Mouse (Mus musculus): ENCODE data around the gene E130308A19Rik. TPM values are rescaled to one million over a fixed set of nuclear protein-coding genes. Genes with fewer than 3 reads are reported as not detected.

E130308A19Rik gene
- polyA plus RNA-seq, 1 experiment, result 5.4 TPM

GRCm38 (mm10) chr4:59682491-59682890 is 56.5 kb downstream of the E130308A19Rik start:
- no peak for DNase-seq (ENCODE audit: low spot score)

GRCm38 (mm10) chr4:59682950-59683349 is 56.9 kb downstream of the E130308A19Rik start:
- DNase-seq (ENCODE audit: low spot score), result no peak

DNA sequence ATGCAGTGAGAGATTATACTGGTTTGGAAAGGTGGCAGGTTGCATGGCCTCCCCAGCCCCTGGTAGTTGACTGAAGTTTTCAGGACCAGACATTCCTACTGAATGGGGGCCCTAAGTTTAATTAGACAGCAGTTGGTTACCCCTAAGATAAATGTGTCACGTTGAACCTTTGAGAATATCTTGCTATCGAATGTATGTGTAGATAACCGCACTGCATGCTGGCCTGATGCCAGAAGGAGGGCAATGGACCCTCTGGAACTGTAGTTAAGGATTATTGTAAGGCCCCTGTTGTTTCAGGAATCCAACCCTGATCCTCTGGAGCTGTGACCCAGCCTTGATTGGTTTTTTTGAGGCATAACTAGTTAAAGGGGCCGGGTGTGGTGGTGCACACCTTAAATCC is 58.3 kb downstream of the E130308A19Rik start:
- no peak for DNase-seq (ENCODE audit: low spot score)

GRCm38 (mm10) chr4:59686716-59687115 is 60.7 kb downstream of the E130308A19Rik start:
- DNase-seq (ENCODE audit: low spot score), result no peak

GRCm38 (mm10) chr4:59689055-59689454 is 63.0 kb downstream of the E130308A19Rik start:
- no peak for DNase-seq (ENCODE audit: low spot score)

GRCm38 (mm10) chr4:59690145-59690544 is 64.1 kb downstream of the E130308A19Rik start:
- DNase-seq (ENCODE audit: low spot score), result no peak

DNA sequence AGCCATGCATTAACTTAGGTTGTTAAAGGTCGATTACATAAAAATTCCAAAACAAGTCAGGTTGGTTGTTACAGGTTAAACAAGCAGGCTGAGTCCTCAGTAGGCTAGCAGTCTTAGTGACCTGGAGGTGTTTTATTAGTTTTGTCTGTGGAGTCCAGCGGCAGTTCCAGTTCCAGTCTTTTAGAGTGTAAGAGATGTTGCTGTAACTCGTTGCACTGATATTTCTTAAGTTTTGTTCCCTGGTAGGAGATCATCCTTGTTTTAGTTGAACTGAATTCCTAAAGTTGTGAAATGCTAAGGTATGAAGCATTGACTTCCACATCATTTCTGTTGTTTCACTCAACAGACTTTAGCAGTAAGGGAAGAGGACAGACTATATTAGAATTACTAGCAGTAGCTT is 70.8 kb downstream of the E130308A19Rik start:
- DNase-seq (ENCODE audit: low spot score), result no peak

- DNase-seq (ENCODE audit: low spot score), result no peak
Observed at GRCm38 (mm10) chr4:59697869-59698268, 71.9 kb downstream of the E130308A19Rik start.

- DNase-seq (ENCODE audit: low spot score), result no peak
Observed at GRCm38 (mm10) chr4:59699014-59699792, 73.2 kb downstream of the E130308A19Rik start.

GRCm38 (mm10) chr4:59709321-59709720 is 83.3 kb downstream of the E130308A19Rik start:
- DNase-seq (ENCODE audit: low spot score), result no peak

DNA sequence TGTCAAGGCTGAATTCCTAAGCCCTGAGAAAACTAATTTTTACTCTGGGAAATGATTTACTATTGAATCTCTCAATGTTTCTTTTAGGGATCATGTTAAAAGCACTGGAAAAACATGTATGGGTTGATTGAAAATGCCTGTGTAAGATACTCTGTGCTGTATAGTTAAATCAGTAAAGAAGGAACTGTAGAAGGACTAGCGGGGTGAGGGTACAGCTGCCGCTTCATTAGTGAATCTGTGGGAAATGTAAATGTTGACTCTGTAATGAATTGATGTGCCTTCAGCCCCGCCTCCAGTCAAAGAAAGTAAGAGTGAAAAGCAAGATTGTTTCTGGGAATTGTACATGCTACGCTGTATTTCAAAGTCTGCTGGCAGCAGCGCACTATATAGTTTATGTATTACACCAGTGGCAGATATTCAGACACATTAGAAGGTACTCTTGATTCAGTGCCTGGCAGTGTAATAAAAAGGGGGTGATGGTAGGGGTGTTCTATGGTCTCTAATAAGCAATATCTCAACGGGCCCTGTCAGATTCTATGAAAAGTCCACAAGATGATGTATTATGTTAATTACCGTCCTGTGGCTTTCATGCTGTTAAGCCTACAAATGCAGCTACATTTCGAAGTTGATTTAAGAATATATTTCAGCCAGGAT is 84.9 kb downstream of the E130308A19Rik start:
- DNase-seq (ENCODE audit: low spot score), result no peak

DNA sequence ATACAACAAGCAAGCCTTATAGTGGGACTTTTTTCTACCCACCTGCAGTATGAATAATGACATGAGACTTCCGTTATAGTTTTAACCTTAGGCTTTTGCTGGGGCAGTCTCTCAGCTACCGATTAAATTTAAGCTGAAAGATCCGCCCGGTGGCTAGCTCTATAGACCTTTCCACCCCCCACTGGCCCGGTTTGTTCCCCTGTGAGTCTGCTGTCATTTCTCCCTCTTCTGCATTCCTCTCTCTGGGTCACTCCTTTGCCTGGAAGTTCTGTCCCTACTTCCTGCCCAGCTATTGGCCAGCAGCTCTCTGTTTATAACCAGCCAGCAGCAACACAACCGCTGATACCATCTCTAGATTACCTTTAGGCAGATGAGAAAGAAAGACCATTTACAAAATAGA is 86.4 kb downstream of the E130308A19Rik start:
- DNase-seq (ENCODE audit: low spot score), result no peak

DNA sequence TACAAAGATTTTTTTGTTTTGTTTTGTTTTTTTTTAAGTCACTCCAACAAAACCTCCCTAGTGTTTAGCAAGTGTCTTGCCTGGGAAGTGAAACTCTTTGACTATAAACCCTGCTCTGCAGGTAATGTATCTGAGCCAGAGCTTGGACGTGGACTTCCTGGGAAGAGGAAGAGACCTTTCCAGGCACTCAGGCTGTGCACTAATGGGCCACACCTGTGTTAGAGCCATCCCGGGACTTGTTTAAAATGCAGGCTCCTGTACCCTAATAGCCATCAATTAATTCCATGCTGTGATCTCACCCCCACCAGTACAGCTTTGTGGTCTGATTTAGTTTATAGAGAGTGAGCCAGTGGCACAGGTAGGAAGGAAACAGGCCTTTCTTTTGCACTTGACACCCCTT is 86.9 kb downstream of the E130308A19Rik start:
- DNase-seq (ENCODE audit: low spot score), result no peak

- DNase-seq (ENCODE audit: low spot score), result no peak
Observed at GRCm38 (mm10) chr4:59714472-59714871, 88.5 kb downstream of the E130308A19Rik start.

- no peak for DNase-seq (ENCODE audit: low spot score)
Observed at GRCm38 (mm10) chr4:59714926-59715325, 88.9 kb downstream of the E130308A19Rik start.

- no peak for DNase-seq (ENCODE audit: low spot score)
Observed at GRCm38 (mm10) chr4:59715531-59715930, 89.5 kb downstream of the E130308A19Rik start.

DNA sequence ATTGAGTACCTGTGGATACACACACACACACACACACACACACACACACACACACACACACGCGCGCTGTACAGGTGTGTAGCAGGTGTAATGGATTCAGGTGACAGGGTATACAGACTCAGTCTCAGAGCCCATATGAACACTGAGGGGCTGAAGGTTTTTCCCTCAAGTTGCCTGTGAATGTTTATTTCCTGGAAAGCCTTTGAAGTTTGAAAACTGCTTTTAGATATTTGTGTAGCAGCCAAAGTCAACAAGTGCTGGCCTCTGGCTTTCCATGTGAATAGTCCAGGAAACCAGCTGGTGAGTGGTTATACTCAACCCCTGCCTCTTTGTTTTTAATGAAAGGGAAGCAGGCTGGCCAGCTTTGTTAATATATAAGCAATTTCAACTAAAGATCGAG is 91.3 kb downstream of the E130308A19Rik start:
- DNase-seq (ENCODE audit: low spot score), result no peak

- no peak for DNase-seq (ENCODE audit: low spot score)
Observed at GRCm38 (mm10) chr4:59718542-59718941, 92.5 kb downstream of the E130308A19Rik start.

DNA sequence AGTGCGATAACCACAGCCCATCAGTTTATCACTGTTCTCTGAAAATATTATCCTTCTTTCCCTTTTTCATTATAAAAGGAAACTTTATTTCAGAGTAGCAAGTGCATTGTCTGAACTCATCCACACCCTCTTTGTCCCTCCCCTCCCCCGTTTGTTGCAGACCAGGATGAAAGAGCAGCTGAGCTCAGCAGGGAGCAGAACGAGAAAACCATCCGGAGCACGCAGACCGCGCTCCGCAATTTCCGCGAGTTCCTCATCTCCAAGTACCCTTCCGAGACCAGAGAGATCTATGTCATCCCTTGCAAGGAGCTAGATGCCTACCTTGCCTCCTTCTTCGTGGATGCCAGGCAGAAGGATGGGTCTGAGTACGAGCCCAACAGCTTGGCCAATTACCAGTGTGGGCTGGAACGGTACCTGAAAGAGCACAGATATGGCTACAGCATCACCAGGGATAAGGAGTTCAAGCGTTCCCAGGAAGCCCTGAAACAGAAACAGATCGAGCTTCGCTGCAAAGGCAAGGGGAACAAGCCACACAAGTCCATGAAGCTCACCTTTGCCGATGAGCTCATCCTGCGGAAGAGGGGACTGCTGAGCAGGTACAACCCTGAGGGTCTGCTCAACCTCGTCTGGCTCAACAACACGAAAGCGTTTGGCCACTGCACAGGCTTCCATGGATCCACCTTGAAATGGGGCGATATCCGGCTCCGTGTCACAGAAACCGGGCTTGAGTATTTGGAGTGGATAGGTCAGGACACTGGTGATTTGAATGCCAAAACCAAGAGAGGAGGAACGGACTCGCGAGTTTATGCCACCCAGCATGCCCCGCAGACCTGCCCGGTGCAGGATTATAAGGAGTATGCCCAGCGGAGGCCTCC is 93.7 kb downstream of the E130308A19Rik start:
- no peak for DNase-seq (ENCODE audit: low spot score)

DNA sequence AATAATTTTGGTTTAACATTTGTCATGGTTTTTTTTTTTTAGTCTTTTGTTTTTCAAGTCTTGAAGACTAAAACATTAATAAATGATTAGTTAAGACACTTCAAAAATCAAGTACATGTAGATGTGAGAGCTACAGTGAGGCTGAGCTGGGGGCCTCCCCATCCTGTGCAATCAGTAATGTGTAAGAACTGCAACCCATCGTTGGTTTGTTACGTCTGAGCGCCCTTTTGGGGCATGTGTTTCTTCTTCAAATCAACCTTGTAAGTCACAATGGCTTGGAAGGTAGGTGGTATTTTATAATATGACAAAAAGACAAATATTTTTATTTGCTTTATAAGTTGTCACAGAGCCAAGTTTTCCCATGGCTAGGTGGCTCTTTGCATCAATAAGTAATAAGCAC is 95.8 kb downstream of the E130308A19Rik start:
- DNase-seq (ENCODE audit: low spot score), result no peak

DNA sequence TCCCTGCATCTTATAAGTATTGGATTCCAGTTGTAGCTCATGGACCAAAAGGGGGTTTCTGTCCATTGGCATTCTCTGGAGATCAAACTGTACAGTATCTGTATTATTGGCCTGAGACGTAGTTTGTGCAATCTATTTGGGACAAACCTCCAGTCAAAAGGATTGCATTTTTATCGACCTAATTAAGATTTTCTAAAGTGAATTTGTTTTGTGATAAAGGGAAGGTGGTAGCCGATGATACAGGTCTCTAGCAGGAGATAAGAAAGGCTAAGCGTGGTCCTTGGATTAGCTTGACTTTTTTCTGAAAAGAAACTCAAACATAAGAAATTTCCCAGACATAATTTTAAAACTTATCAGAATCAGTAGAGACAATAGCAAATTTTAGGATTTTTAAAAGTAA is 99.6 kb downstream of the E130308A19Rik start:
- no peak for DNase-seq (ENCODE audit: low spot score)

- DNase-seq (ENCODE audit: low spot score), result no peak
Observed at GRCm38 (mm10) chr4:59726501-59726900, 100.5 kb downstream of the E130308A19Rik start.
